Mouse (Mus musculus) small intestine, adult 2 months (tissue): ENCODE measurements around the gene Slc35e3. TPM values are rescaled to one million over a fixed set of nuclear protein-coding genes. Genes with fewer than 3 reads are reported as not detected.
"Not testable (repeated sequence)": the region's sequence is repeated elsewhere in the genome, so short reads cannot be mapped to it uniquely, and the experiment has no call there.

Experiments used
- H3K27ac ChIP-seq: fragments of 200-500 bp; 2 replicates; pipeline ENCODE4 v1.5.1; 2012; ENCODE audit warnings: low read depth, low read length, control low read depth, inconsistent platforms; ENCODE audit not compliant: insufficient read depth
- H3K27me3 ChIP-seq: fragments of 200-500 bp; 2 replicates; pipeline ENCODE4 v1.6.1; 2012; ENCODE audit warnings: mild to moderate bottlenecking, moderate library complexity, low read length, inconsistent platforms; ENCODE audit not compliant: control insufficient read depth, insufficient read depth
- H3K36me3 ChIP-seq: fragments of 200-500 bp; 2 replicates; pipeline ENCODE4 v1.6.1; 2012; ENCODE audit warnings: mild to moderate bottlenecking, low read length, control low read depth, inconsistent platforms; ENCODE audit not compliant: control insufficient read depth, insufficient read depth
- H3K4me1 ChIP-seq: fragments of 200-500 bp; 2 replicates; pipeline ENCODE4 v1.6.1; 2012; ENCODE audit warnings: low read length, inconsistent platforms, mixed read lengths; ENCODE audit not compliant: control insufficient read depth, insufficient read depth, insufficient read length
- H3K4me3 ChIP-seq: fragments of 200-500 bp; 2 replicates; pipeline ENCODE4 v1.5.1; 2012; ENCODE audit warnings: low read depth, mild to moderate bottlenecking, control low read depth, inconsistent platforms, low read length, moderate library complexity
- CTCF ChIP-seq: fragments of 200-500 bp; IDR thresholded peaks from 2 replicates; pipeline ENCODE4 v1.5.1; 2012; ENCODE audit warnings: low read depth, mild to moderate bottlenecking, control low read depth, inconsistent platforms, low read length, moderate library complexity, mixed read lengths; ENCODE audit not compliant: insufficient replicate concordance, insufficient read length; ENCODE audit errors: extremely low read depth
- POLR2A ChIP-seq: fragments of 200-500 bp; IDR thresholded peaks from 2 replicates; pipeline ENCODE4 v1.6.1; 2012; ENCODE audit warnings: low read depth, mild to moderate bottlenecking, control low read depth, inconsistent platforms, low read length, moderate library complexity
- WGBS: fragments of 180-500 bp; shearing (Covaris S2); methylation state at CpG from one replicate; pipeline ENCODE4 v1.1.7; 2018; 5-methylcytosine and 5-hydroxymethylcytosine counted together
- polyA plus RNA-seq: library from polyadenylated mRNA; depleted of rRNA; stranded (reverse); fragments of >200 nt; gene quantifications from 2 replicates; pipeline ENCODE4 v1.2.3, GENCODE M21; 2012

The Slc35e3 gene
- polyA plus RNA-seq, 1 experiment: 6.2 TPM

GRCm38 (mm10) chr10:117718161-117719119, 27.7 kb downstream of the Slc35e3 start:
- Histone ChIP-seq H3K4me3 (no peak overlapping the region), H3K27ac (peak overlapping the region; percentile 45; the same call in 1 of the 2 replicates), H3K27me3 (no peaks in the 10 kb centered on the region), H3K36me3 (no peaks in the 10 kb centered on the region), H3K4me1 (peaks cover 8% of the 10 kb centered on the region)
- TF ChIP-seq POLR2A (no peak), CTCF (no peak)
- 40% methylated on average over 19 of the region's 19 CpGs for WGBS

- whole genome bisulfite sequencing: 12% methylated on average over 4 of the region's 4 CpGs
- H3K4me1 ChIP-seq: peaks cover 8% of the 10 kb centered on the region
- no peak overlapping the region for H3K27ac ChIP-seq
- no peak for TF ChIP-seq CTCF
- TF ChIP-seq POLR2A: no peak
- H3K36me3 ChIP-seq: no peaks in the 10 kb centered on the region
- no peak overlapping the region for H3K4me3 ChIP-seq
- no peaks in the 10 kb centered on the region for H3K27me3 ChIP-seq
These were observed 28.6 kb downstream of the Slc35e3 start for GRCm38 (mm10) chr10:117717583-117717982.

- WGBS: 81% methylated on average over 3 of the region's 3 CpGs
- Histone ChIP-seq H3K4me1 (peaks cover 11% of the 10 kb centered on the region), H3K36me3 (no peaks in the 10 kb centered on the region), H3K4me3 (no peak overlapping the region), H3K27ac (no peak overlapping the region), H3K27me3 (no peaks in the 10 kb centered on the region)
- no peak for TF ChIP-seq POLR2A
- TF ChIP-seq CTCF: no peak
These were observed 29.5 kb downstream of the Slc35e3 start for GRCm38 (mm10) chr10:117716686-117717085.

GRCm38 (mm10) chr10:117715654-117716053, 30.5 kb downstream of the Slc35e3 start:
- H3K27ac ChIP-seq, H3K27me3 ChIP-seq, H3K4me3 ChIP-seq, H3K36me3 ChIP-seq: not testable (repeated sequence)
- WGBS: 91% methylated on average over 1 of the region's 1 CpGs
- peaks cover 11% of the 10 kb centered on the region for H3K4me1 ChIP-seq

GRCm38 (mm10) chr10:117714928-117715500, 31.2 kb downstream of the Slc35e3 start:
- TF ChIP-seq POLR2A: no peak
- Histone ChIP-seq H3K36me3 (no peaks in the 10 kb centered on the region), H3K27me3 (no peaks in the 10 kb centered on the region), H3K4me1 (peaks cover 11% of the 10 kb centered on the region), H3K4me3 (no peak overlapping the region), H3K27ac (no peak overlapping the region)
- WGBS: 76% methylated on average over 4 of the region's 4 CpGs

- H3K27me3 ChIP-seq: no peaks in the 10 kb centered on the region
These were observed 32.1 kb downstream of the Slc35e3 start for GRCm38 (mm10) chr10:117714048-117714545.

GRCm38 (mm10) chr10:117713466-117713865, 32.7 kb downstream of the Slc35e3 start:
- no peak overlapping the region for H3K4me3 ChIP-seq
- H3K27me3 ChIP-seq: no peaks in the 10 kb centered on the region
- WGBS: 94% methylated on average over 8 of the region's 8 CpGs
- TF ChIP-seq POLR2A (no peak), CTCF (no peak)
- H3K36me3 ChIP-seq: peaks cover 2% of the 10 kb centered on the region; the same call in 1 of the 2 replicates
- peaks cover 11% of the 10 kb centered on the region; the same call in 1 of the 2 replicates for H3K4me1 ChIP-seq
- no peak overlapping the region for H3K27ac ChIP-seq

More at GRCm38 (mm10) chr10:117714048-117714545, 32.1 kb downstream of the Slc35e3 start:
- Histone ChIP-seq H3K27ac (no peak overlapping the region), H3K4me3 (no peak overlapping the region), H3K36me3 (no peaks in the 10 kb centered on the region), H3K4me1 (peaks cover 11% of the 10 kb centered on the region)
- 75% methylated on average over 3 of the region's 3 CpGs for WGBS
- TF ChIP-seq CTCF: no peak
- no peak for TF ChIP-seq POLR2A
